Mouse (Mus musculus) kidney, adult 8-10 months (tissue): ENCODE data around the gene Tspan14.

Experiments
- DNase-seq, 2 experiments: peaks; one replicate each; pipeline ENCODE4 v3.0.0; 2022

Tspan14 gene

DNA sequence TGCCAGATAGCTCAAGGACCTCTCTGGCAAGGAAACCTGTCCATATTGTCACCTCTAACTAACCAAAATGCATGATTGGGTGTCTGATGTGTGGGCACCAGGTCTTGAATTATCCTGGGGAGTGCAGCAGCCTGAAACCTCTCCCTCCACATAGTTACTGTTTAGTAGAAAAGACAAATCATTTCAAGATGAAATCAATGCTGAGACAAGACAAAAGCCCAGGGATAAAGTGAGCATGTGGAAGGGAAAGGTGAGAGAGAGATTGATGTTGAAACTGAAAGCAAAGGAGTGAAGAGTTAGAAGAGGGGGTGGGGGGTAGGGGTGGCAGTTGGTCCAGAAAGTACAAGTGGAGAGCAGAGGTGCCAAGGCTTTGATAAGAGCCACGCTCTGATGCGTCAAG is 1.4 kb upstream of the Tspan14 start:
- no peak for DNase-seq

DNA sequence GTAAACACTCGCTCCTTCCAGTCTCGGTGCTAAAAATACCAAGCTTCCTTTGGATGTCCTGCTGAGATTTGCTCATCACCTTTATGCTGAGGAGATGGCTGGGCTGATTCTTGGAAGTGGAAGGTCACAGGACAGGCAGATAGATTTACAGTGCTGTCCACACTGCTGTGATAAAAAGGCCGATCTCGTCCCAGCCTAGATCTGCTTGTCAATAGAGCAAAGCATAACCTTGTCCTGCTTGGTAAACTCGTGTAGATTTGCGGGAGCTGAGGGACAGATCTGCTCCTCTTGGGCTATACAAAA is 942 bp upstream of the Tspan14 start:
- no peak for DNase-seq

DNA sequence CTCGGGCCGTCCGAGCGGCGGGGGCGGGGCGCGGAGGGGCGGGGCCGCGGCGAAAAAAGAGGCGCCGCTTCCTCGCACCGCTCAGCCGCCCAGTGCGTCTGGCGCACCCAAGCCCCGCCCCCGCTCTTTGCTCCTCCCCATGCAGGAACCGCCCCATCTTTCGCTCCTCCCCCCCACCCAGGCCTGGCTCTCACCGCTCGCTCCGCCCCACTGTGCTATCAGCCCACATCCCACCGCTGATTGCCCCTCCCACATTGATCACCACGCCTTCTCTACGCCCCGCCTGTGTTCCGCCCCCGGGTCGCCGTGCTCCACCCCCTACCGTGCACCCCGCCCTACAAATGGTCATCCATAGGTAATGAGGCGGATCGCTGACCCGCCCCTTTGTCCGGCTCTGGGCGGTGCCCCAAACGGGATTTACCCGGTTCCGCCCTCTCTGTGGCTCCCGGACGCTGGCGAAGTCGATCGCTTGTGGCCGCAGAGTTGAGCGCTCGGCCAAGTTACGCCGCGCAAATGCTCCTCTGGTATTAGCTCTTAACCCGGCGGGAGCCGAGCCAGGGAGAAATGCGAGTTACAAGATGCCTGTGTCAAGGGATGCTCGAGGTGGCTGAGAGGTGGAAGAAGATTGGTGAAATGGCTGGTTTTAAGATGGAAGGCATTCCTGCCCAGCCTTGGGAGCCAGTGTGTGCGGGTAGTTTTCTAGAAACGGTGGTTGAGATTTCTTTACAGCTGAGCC is 423 bp upstream of the Tspan14 start:
- DNase-seq = peak; percentile 98 to 99

DNA sequence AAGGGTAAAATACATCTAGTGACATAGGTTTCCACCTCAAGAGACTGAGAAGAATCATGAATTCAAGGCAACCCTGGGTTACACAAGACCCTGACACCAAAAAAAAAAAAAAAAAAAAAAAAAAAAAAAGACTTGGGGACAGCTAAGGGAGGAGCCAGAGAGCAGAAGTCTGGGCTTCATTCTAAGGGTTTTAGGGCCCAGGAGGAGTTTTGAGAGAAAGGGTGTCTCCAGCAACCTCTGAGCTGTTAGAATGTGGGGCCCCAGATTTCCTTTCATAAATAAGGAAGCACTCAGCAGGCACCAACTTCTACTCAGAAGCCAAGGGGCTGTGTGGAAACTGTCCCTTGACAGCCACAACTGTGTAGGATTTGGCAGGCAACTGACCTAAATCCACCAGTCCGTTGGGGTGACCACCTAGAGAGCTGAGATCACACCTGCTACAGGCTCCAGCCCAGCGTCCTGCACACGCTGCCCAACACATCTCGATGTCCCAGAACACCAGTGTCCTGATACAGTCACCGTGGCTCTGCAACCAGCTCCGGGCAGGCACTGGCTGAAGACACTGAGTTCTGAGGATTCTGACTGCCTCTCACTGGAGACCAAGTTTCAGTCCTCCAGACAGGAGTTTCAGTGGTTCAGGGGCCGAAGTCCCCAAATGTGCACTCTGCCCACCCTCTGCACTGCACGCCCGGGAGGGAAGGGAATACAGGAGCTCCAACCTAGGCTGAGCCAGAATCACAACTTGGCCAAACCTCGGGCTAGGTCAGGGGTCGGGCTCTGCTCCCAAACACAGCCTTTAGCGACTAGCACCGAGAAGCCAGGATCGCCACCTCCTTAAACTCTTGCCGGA is 875 bp downstream of the Tspan14 start:
- peak; percentile 72 to 75 for DNase-seq

DNA sequence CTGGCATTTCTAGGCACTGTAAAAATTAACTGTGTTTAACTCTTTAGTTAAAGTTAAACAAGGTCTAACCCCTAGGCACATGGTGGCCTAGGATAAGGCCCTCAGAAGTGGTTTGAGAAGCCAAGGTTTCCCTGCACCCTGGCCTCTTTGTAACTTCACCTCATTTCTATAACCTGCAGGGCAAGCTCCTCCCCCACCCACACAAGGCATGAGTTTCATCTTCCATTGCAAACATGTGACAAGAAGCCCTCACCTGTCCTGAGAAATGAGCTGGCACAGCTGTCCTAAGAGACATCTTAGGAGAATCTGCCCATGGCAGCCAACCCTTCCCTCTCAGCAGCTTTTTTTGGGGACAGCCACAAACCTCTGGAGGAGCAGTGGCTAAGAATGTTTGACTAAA is 1.7 kb downstream of the Tspan14 start:
- DNase-seq = peak in 1 of 2 experiments; percentile 65

DNA sequence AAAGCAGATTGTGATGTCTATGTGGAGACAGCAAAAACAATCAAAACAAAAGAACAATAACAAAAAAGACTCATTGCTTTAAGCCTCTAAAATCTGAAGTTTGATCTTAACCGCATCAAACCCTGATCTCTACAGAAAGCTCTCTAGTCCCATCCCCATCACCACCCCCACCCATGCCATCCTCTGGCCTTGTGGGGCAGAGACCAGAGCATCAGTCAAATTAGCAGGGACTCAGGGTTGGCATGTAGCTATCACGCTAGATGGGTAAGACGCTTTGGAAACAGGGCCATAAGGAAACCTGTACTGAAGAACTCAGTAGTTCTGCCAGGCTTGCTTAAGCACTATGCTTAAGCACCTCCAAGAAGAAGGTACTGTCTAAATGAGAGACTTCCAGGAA is 2.4 kb downstream of the Tspan14 start:
- DNase-seq = no peak

DNA sequence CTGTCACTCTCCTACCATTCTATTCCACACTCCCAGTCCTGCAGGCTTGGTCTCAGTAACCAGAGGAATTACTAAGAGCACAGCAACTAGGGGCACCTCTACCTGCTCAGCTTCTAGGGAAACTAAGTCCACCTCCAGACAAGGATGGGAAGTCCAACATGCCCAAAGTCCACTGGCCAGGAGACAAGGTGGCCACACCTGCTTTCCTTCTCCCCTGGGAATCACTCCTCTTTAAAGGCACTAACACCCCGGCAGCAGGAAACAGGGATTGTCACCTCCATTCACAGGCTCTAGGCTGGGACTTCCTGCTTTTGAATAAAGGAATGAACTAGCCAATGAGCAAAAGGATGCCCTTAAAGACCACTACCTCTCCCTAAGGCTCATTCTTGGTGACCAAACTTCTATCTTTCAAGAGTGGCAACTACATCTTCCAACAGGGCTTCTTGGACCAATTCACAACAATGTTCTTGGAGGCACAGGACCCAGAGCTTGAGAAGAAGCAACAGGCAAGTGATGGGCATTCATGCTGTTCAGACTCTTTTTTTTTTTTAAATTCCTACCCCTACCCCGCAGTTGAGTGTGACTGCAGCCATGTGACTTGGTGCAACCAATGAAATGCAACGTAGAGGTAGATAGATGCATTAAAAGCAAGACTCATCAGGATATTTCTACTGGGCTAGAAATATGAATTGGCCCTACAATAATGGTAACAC is 3.0 kb downstream of the Tspan14 start:
- DNase-seq = no peak

DNA sequence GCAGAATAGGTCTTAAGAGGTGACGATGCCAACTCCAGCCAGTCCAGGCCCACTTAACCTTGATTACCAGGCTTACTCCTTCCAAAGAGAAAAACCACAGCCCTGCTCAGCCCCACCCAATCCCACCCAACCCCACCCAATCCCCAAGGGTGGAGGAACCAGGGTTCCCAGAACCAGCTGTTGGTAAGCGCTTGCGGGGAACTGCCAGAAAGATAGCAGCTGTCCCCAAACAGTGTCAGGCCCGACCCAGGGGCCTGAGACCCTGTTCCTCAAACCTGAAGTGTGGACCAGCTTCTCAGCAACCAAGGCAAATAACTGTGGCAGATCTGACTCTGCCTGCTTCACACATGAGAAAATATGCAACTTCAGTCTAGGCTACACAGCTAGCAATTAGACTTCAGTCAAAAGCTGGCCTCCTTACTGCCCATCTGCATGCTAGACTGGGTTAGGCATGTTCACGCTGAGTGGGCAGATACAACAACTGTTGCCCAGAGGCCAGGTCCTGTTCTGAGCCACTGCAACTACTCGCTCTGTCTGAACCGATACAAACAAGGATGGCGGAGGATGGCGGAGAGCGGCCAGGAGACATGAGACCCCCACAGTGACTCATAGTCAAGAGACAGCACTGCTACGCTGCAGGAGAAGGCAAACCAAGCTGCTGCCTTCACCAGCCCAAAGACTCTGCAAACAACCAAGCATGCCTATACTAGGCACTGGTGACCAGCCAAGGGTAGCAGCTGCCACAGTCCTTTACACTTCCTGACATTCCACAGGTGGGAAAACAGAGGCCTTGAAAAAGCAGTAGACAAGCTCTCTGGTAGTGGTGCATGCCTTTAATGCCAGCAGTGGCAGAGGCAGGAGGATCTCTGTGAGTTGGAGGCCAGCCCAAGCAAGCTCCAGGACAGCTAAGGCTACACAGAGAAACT is 4.0 kb downstream of the Tspan14 start:
- DNase-seq = no peak

DNA sequence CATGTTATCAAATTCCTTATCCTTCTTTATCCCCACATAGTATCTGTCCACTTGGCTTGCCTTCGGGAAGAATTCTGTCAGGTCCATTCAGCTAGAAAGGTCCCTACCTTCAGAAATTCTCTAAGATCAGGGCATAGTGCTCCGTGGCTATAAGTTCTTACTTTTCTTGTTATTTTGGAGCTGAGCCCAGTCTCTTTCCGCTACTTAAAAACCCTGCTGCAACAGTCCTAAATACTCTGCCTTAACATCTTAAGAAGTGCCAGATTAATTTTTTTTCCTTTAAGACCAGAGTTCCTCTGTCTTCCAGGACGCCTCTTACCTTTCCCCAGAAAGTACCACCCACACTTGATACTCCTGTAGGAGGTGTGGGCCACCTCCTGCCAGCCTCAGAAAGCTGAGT is 6.4 kb downstream of the Tspan14 start:
- DNase-seq = no peak

DNA sequence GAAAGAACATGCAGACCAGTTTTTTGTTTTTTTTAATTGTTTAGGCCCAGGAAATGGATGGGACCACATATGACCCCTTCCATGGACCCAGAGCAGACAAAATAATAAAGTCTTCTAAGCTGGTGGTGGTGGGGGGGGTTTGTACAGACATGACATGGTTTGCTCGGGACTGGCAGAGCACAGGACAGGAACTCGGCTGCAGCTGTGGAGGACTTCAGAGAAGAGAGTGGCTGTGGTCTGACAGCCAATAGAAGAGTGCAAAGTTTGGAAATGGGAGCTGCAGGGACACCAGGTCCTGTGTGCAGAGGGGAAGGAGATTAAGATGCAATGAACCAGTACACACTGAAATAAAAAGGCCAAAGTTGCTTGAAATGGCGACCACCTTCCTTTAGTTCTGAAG is 7.0 kb downstream of the Tspan14 start:
- no peak for DNase-seq

DNA sequence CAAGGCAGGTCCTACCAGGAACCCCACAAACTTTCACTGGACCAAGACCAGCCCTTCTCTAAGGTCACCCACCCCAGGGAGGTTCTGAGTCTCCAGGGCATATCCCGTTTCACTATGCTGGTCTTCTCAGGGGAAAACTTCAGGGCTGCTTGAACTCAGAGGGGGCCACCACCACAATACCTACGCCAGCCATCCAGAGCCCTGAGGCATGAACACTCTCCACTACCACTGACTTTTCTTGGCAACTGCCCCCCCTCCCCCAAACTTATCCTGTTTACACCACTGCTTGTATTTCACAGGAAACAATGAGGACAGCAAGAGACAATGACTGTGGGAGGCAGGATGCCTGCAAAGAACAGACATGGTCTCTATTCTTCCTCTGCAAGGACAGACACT is 7.6 kb downstream of the Tspan14 start:
- peak in 1 of 2 experiments; percentile 52 for DNase-seq

DNA sequence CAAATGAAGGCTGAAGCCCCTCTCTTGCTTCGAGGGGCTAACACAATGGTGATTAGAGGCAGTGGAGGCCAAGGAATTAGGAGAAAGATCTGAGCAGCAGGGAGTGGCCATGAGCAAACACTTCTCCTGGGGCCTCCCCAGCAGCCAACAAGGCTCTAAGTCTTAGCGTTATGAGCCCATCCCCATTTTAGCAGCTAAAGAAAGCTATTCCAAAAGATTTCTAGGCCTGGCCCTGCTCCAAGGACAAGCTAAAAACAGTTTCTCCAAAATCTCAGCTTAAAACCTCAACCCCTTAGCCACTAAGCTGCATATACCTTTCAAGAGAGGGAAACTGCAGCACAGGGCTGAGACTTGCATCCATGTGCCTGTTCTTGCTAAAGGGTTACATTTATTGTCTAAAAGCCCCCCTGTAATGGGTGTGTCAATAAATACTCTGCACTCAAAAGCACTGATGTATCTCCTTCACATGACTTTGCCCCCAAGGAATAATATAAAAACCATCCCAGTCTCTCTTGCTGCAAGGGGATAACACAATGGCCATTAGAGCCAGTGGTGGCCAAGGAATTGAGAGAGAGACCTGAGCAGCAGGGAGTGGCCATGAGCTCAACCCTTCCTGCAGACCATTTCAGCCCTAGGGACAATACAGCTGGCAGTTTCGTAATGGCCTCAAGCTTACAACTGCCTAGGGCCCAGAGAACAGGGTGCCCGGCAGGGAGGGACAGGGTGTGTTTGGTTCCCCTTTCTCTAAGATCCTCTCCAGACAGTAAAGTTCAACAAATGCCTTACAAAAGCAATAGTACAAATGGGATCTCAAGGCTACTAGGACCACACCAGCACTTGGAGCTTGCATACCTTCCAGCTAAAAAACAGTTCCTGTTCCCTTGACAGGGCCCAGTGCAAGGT is 8.3 kb downstream of the Tspan14 start:
- DNase-seq = no peak

DNA sequence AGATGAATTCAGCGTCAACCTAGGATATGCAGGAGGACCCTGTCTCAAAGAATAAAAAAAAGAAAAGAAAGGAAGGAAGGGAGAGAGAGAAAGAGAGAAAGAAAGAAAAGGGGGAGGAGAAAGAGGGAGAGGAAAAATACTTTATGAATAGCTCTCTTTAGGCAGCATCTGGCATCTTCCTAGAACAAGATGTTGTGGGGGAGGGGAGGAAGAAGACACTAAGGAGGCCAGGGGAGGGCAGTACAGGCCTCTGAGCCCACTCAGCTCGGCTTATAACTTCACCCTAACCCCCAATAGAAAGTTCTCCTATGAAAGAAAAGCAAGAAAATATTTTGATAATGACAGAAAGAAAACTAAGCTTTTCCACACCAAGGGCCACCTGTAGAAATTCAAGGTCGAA is 9.0 kb downstream of the Tspan14 start:
- DNase-seq = no peak

DNA sequence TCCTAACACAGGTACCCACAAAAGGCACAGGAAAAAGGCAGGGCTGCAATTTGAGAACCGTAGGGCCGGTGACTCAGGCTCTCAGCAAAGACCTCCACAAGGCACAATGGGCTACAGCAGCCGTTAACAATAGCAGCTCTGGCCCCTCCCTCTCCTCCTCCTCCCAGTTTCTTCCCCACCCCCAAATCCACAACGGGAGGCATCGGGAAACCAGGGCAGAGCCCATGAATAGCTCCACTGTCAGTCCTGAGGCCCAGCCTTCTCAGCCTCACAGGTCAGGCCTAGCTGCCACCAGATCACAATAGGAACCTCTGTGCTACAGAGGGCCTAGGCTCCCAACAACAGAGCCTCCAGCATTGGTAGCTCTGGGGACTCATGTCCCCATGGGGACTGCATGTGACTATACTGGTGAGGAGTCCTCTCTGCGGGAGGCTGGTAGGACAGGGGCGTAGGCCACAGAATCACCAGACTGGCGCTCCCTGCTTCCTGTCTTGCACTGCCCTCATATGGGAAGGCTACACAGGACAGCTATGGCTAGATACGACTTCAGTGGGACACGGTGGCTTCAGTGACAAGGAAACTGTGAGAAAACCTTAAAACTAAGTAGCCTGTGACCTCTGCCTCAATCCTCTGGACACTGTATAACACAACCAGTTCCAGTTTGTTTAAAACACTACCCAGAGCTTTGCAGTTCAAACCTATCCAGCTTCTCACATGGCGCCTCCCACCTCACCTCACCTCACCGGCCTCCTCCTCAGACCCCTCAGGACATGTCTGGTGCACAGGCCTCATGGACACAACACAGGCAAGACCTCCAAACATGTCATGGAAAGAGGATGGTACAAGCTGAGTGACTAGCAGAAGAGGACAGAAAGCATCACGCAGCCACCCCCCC is 10.1 kb downstream of the Tspan14 start:
- DNase-seq = no peak

DNA sequence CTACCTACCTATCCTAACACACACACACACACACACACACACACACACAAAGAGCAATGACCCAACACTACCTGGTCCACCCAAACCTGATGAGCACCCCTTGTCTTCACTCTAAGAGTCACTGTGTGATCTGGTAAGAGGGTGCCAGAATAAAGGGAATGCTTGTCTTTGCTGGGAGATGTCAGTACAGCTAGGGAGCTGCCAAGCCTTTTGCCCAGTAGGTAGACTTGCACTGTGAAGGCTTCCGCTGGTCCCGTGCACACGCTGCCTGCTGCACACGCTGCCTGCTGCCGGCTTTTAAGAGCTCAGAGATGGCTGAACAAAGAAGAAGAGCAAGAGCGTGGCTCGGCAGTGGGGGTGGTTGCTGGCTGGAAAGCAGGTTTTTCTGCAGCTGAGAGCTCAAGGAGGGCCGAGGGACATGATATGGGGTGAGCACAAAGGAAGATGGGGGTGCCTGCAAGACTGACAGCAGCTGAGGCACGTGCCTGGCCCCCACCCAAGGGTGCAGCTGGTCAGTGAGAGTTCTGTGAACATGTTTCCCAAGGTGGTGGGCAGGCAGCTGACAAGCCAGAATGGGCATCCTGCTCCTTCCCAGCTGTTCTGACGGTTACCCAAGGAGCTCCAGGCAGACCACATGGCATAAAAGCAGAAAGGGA is 10.9 kb downstream of the Tspan14 start:
- DNase-seq = no peak

DNA sequence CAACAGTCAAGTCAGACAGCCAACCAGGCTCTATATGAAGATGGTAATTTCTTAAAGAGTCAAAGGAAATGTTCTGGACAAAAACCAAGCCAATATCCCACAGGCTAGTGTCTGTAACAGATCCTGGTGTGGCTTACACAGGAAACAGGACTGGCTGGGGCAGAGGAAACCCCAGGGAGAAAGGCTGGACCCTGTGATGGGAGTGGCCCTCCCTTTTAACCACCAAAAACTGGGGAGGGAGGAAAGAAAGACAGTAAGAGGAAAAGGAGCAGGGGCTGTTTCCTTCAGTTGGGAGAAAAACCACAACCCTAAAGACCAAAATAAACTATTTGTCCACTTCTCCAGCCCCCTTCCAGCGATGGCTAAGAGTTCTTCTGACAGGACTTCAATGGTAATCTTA is 11.5 kb downstream of the Tspan14 start:
- no peak for DNase-seq

DNA sequence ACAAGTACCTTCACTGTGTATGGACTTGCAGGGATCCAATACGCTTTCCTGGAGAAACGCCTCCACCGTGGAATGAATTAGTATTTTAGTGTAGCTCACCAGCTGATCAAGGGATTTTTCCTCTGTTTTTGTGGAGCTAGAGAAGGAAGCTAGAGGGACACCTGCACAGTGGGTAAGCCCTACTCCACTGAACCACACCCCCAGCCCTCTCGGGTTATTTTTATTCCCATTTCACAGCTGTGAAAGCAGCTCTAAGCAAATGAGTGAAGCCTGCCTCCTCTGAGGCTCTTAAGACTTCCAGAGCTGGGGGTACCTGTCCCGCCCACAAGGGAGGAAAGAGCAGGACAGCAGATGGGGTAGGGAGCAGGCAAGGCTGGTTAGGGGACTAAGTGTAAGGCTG is 13.2 kb downstream of the Tspan14 start:
- DNase-seq = no peak

DNA sequence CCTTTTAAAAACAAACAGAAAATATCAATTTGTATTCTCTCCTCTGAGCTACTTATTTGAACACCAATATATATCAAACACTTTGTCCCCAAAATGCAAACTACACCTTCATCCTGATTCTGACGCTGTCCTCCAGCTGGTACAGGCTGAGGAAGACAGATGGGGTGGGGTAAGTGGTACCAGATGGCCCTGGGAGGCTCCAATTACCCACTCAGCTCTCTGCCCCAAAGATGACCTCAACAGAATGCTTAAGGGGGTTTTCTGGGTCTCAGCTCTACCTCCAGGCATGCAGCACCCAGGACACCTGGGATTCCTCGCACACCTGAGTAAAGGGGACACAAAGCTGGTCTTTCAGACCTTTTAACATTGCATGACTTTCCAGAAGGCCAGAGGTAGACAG is 13.9 kb downstream of the Tspan14 start:
- DNase-seq = no peak

DNA sequence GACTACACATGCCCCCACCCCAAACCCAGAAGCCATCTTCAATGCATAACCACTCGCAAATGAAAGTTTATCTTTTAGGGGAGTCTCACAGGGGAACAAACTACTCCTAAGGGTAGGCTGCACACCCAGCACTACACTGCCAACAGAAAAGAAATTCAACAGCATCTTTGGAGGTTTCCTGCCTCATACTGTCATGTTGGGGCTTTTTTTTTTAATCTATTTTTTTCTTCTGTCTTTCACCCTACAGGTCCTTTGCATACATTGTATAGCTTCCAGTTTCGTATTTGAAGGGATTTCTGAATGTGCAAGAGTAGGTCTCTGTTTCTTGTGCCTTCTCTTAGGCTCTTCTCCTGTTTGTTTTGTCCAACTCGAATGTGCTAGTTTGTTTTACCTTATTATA is 14.3 kb downstream of the Tspan14 start:
- no peak for DNase-seq
